Mouse (Mus musculus): ENCODE measurements around the gene Cd52. TPM values are rescaled to one million over a fixed set of nuclear protein-coding genes. Genes with fewer than 3 reads are reported as not detected.
A peak's percentile ranks its signal among the peaks of the same experiment; 100 is the strongest.

The Cd52 gene
- total and polyA plus RNA-seq, 3 experiments: 1,886 to 5,448 (median 2,306) TPM

GRCm38 (mm10) chr4:134090521-134091224, 4.2 kb downstream of the Cd52 start (continued):
- TF ChIP-seq POLR2A (IDR thresholded peaks at IDR 0.05; ENCODE audit: low read depth, low read length): peak; percentile 52; the same call in 1 of the 2 replicates
- no peak for TF ChIP-seq TCF12 (IDR thresholded peaks at IDR 0.05; ENCODE audit: low read depth, low read length)
- no peak for TF ChIP-seq SIN3A (IDR thresholded peaks at IDR 0.05; ENCODE audit: low read length)
- no peak for TF ChIP-seq IRF4 (IDR thresholded peaks at IDR 0.05; ENCODE audit: low read depth, low read length)
- no peak for TF ChIP-seq CHD1 (IDR thresholded peaks at IDR 0.05; ENCODE audit: low read depth, low read length)
- no peak for TF ChIP-seq E2F4 (IDR thresholded peaks at IDR 0.05; ENCODE audit: insufficient replicate concordance, low read depth, low read length)
- peak; percentile 24 for TF ChIP-seq SMC3 (IDR thresholded peaks at IDR 0.05; ENCODE audit: low read depth, low read length)
- no peak for TF ChIP-seq UBTF (IDR thresholded peaks at IDR 0.05; ENCODE audit: low read depth, low read length)
- TF ChIP-seq HCFC1 (IDR thresholded peaks at IDR 0.05; ENCODE audit: low read depth, low read length): no peak
- no peak for TF ChIP-seq ELF1 (IDR thresholded peaks at IDR 0.05; ENCODE audit: low read depth, low read length)
- TF ChIP-seq CTCF (conservative IDR thresholded peaks at IDR 0.05 in 1 of 2, IDR thresholded peaks at IDR 0.05 in 1 of 2; ENCODE audit: low read depth in 2 of 2, low read length in 2 of 2): peak in 1 of 2 experiments; percentile 59; a peak in 2 of 4 replicates
- TF ChIP-seq MAFK (IDR thresholded peaks at IDR 0.05; ENCODE audit: insufficient replicate concordance, low read length): no peak
- TF ChIP-seq BHLHE40 (IDR thresholded peaks at IDR 0.05; ENCODE audit: low read depth, low read length): 0 out of 2 replicates have a peak, but pooled peaks have one; percentile 16

- Histone ChIP-seq H3K27ac (ENCODE audit: insufficient read depth, low read depth) (no peak overlapping the region), H3K36me3 (replicated peaks in 1 of 2; ENCODE audit: control insufficient read depth in 1 of 2, insufficient read depth in 1 of 2, low read length in 1 of 2) (peaks cover 29 to 75% of the 10 kb centered on the region in 2 experiments), H3K79me2 (replicated peaks; ENCODE audit: control insufficient read depth, extremely low read depth, insufficient read depth, poor library complexity, severe bottlenecking) (peaks cover 13% of the 10 kb centered on the region), H3K9me3 (replicated peaks; ENCODE audit: low read length) (peaks cover 4% of the 10 kb centered on the region), H3K4me2 (ENCODE audit: insufficient read depth, low read depth, poor library complexity, severe bottlenecking) (no peak overlapping the region), H3K4me1 (ENCODE audit: control insufficient read depth in 1 of 2, insufficient read depth in 2 of 2) (peaks cover 8 to 46% of the 10 kb centered on the region in 2 experiments), H3K27me3 (replicated peaks) (no peaks in the 10 kb centered on the region), H3K4me3 (replicated peaks in 1 of 3; ENCODE audit: low read depth in 2 of 3, low read length in 2 of 3, poor library complexity in 1 of 3) (no peak overlapping the region), H3K9ac (ENCODE audit: insufficient read depth, low read depth) (no peak overlapping the region)
- in situ Hi-C loops (cut with MboI; ENCODE audit: low pct_ligation_motif_present, low pct_unique_long_range_greater_than_20kb, low sequenced_read_pairs): loop anchor here (25.0 kb wide), 1 partner anchor 502 kb away; the partner anchor contains the start of gene Gpn2
- no peak for TF ChIP-seq CTCF (conservative IDR thresholded peaks at IDR 0.05 in 1 of 2, IDR thresholded peaks at IDR 0.05 in 1 of 2; ENCODE audit: low read depth in 2 of 2, low read length in 2 of 2)
- TF ChIP-seq IRF4 (IDR thresholded peaks at IDR 0.05; ENCODE audit: low read depth, low read length): no peak
- TF ChIP-seq CHD1 (IDR thresholded peaks at IDR 0.05; ENCODE audit: low read depth, low read length): no peak
- no peak for TF ChIP-seq SIN3A (IDR thresholded peaks at IDR 0.05; ENCODE audit: low read length)
- no peak for TF ChIP-seq POLR2A (IDR thresholded peaks at IDR 0.05; ENCODE audit: low read depth, low read length)
- dilution Hi-C loops (cut with MboI; ENCODE audit: extremely low pct_ligation_motif_present, extremely low pct_unique_long_range_greater_than_20kb, low sequenced_read_pairs): no loop called here
- no peak for DNase-seq (ENCODE audit: extremely low read depth)
Measured at GRCm38 (mm10) chr4:134089029-134089428, 5.9 kb downstream of the Cd52 start.

GRCm38 (mm10) chr4:134087412-134087811, 7.5 kb downstream of the Cd52 start:
- TF ChIP-seq ZKSCAN1 (IDR thresholded peaks at IDR 0.05; ENCODE audit: borderline replicate concordance, low read depth, low read length): no peak
- no peak for TF ChIP-seq NRF1 (IDR thresholded peaks at IDR 0.05; ENCODE audit: low read depth, low read length)
- TF ChIP-seq CTCF (conservative IDR thresholded peaks at IDR 0.05 in 1 of 2, IDR thresholded peaks at IDR 0.05 in 1 of 2; ENCODE audit: low read depth in 2 of 2, low read length in 2 of 2): peak; percentile 73 to 77
- no peak for TF ChIP-seq GABPA (IDR thresholded peaks at IDR 0.05; ENCODE audit: insufficient replicate concordance, low read depth, low read length)
- TF ChIP-seq SMC3 (IDR thresholded peaks at IDR 0.05; ENCODE audit: low read depth, low read length): peak; percentile 71
- TF ChIP-seq NELFE (IDR thresholded peaks at IDR 0.05; ENCODE audit: low read depth, low read length): no peak
- no peak for TF ChIP-seq ZC3H11A (IDR thresholded peaks at IDR 0.05; ENCODE audit: low read depth, low read length)
- peak; percentile 60 for TF ChIP-seq RAD21 (IDR thresholded peaks at IDR 0.05; ENCODE audit: low read depth, low read length)
- TF ChIP-seq CHD1 (IDR thresholded peaks at IDR 0.05; ENCODE audit: low read depth, low read length): no peak
- peaks cover 10 to 44% of the 10 kb centered on the region in 2 experiments for H3K4me1 ChIP-seq (ENCODE audit: control insufficient read depth in 1 of 2, insufficient read depth in 2 of 2)
- no peaks in the 10 kb centered on the region for H3K27me3 ChIP-seq (replicated peaks)
- H3K9me3 ChIP-seq (replicated peaks; ENCODE audit: low read length): peaks cover 4% of the 10 kb centered on the region
- no peak for DNase-seq (ENCODE audit: extremely low read depth)
- H3K4me3 ChIP-seq (replicated peaks in 1 of 3; ENCODE audit: low read depth in 2 of 3, low read length in 2 of 3, poor library complexity in 1 of 3): no peak overlapping the region
- dilution Hi-C loops (cut with MboI; ENCODE audit: extremely low pct_ligation_motif_present, extremely low pct_unique_long_range_greater_than_20kb, low sequenced_read_pairs) (no loop called here), in situ Hi-C loops (cut with MboI; ENCODE audit: low pct_ligation_motif_present, low pct_unique_long_range_greater_than_20kb, low sequenced_read_pairs) (loop anchor here (25.0 kb wide), 1 partner anchor 500 kb away; the partner anchor contains the start of gene Gpn2)
- H3K36me3 ChIP-seq (replicated peaks in 1 of 2; ENCODE audit: control insufficient read depth in 1 of 2, insufficient read depth in 1 of 2, low read length in 1 of 2): peaks cover 17 to 61% of the 10 kb centered on the region in 2 experiments
- H3K9ac ChIP-seq (ENCODE audit: insufficient read depth, low read depth): no peak overlapping the region
- H3K79me2 ChIP-seq (replicated peaks; ENCODE audit: control insufficient read depth, extremely low read depth, insufficient read depth, poor library complexity, severe bottlenecking): no peaks in the 10 kb centered on the region; the same call in 1 of the 2 replicates
- 0 out of 2 replicates have a peak overlapping the region, but pooled peaks have one; percentile 39 for H3K27ac ChIP-seq (ENCODE audit: insufficient read depth, low read depth)
- H3K4me2 ChIP-seq (ENCODE audit: insufficient read depth, low read depth, poor library complexity, severe bottlenecking): no peak overlapping the region

Data from CH12.LX (cell line).